Mouse (Mus musculus) E14TG2a.4 (cell line): Measurements from ENCODE around the gene Prkce.

ENCODE experiments used
- CTCF ChIP-seq: conservative IDR thresholded peaks from 2 replicates; pipeline ENCODE4 v1.5.1; 2014; ENCODE audit warnings: low read length
- POU5F1 ChIP-seq: IDR thresholded peaks from 2 replicates; pipeline ENCODE4 v1.6.1; 2014; ENCODE audit warnings: low read length, borderline replicate concordance

DNA sequence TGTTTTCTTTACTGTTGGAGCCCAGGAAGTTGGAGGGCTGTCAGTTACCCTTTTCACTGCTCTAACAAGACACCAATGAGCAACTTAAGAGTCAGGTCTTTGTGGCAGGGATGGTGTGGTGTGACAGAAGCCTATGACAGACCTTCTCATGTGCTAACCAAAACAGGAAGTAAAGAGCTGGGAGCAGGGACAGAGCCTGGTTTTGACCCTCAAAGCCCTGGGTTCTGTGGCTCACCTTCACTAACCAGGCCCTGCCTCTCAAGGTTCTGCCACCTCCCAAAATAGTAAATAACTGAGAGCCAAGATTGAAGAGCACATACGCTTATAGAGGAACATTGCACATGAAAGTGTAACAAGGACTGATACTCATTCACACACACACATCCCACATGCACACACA, 268.0 kb downstream of the Prkce start:
- TF ChIP-seq CTCF: no peak
- no peak for TF ChIP-seq POU5F1
